Mouse (Mus musculus) midbrain, embryonic 13.5 days (tissue): ENCODE measurements around the gene C530008M17Rik. TPM values are rescaled to one million over a fixed set of nuclear protein-coding genes. Genes with fewer than 3 reads are reported as not detected.
A peak's percentile ranks its signal among the peaks of the same experiment; 100 is the strongest.

Source experiments
- ATAC-seq: fragments of 200-750 bp; cut with Nextera tagmentation; 2 replicates; pipeline ENCODE4 v1.8.0; 2017; ENCODE audit warnings: mild to moderate bottlenecking, moderate TSS enrichment, moderate library complexity
- H3K27ac ChIP-seq: fragments of 300-500 bp; sonication (generic); 2 replicates; pipeline ENCODE4 v1.5.1; 2015; ENCODE audit warnings: inconsistent platforms, mild to moderate bottlenecking, moderate library complexity
- H3K27me3 ChIP-seq: fragments of 300-500 bp; sonication (generic); 2 replicates; pipeline ENCODE4 v1.6.1; 2015; ENCODE audit warnings: mild to moderate bottlenecking, inconsistent platforms
- H3K36me3 ChIP-seq: fragments of 300-500 bp; sonication (generic); 2 replicates; pipeline ENCODE4 v1.6.1; 2015; ENCODE audit warnings: mild to moderate bottlenecking, inconsistent platforms
- H3K4me1 ChIP-seq: fragments of 300-500 bp; sonication (generic); replicated peaks from 2 replicates; pipeline ENCODE4 v1.6.1; 2015; ENCODE audit warnings: inconsistent platforms
- H3K4me2 ChIP-seq: fragments of 300-500 bp; sonication (generic); replicated peaks from 2 replicates; pipeline ENCODE4 v1.6.1; 2015; ENCODE audit warnings: moderate library complexity, mild to moderate bottlenecking, inconsistent platforms
- H3K4me3 ChIP-seq: fragments of 300-500 bp; sonication (generic); replicated peaks from 2 replicates; pipeline ENCODE4 v1.5.1; 2015; ENCODE audit warnings: mild to moderate bottlenecking, inconsistent platforms
- H3K9ac ChIP-seq: fragments of 300-500 bp; sonication (generic); replicated peaks from 2 replicates; pipeline ENCODE4 v1.6.1; 2015; ENCODE audit warnings: mild to moderate bottlenecking, inconsistent platforms
- H3K9me3 ChIP-seq: fragments of 300-500 bp; sonication (generic); 2 replicates; pipeline ENCODE4 v1.6.1; 2016; ENCODE audit warnings: mild to moderate bottlenecking, inconsistent platforms
- WGBS: fragments of 180-500 bp; shearing (Covaris S2); methylation state at CpG from one replicate; pipeline ENCODE4 v1.1.7; 2015; 5-methylcytosine and 5-hydroxymethylcytosine counted together
- polyA plus RNA-seq: library from polyadenylated mRNA; unstranded; fragments of >200 nt; fragmentation: Nextera tagmentation; extraction: Ambion mirVana; gene quantifications from 2 replicates; pipeline ENCODE4 v1.2.1, GENCODE M21; 2015

C530008M17Rik gene
- polyA plus RNA-seq, 1 experiment from 2014 or later: 75.2 TPM

GRCm38 (mm10) chr5:76784151-76784723 is 127.9 kb downstream of the C530008M17Rik start:
- H3K4me3 ChIP-seq: no peak overlapping the region
- peak overlapping the region; percentile 89 for H3K27ac ChIP-seq
- peaks cover 52% of the 10 kb centered on the region for H3K4me1 ChIP-seq
- no peak for ATAC-seq
- H3K9me3 ChIP-seq: no peaks in the 10 kb centered on the region
- 0 out of 2 replicates have a peak, but pooled peaks cover 4% of the 10 kb centered on the region for H3K36me3 ChIP-seq
- WGBS: 84% methylated on average over 7 of the region's 7 CpGs
- no peak overlapping the region for H3K4me2 ChIP-seq
- H3K9ac ChIP-seq: no peak overlapping the region
- H3K27me3 ChIP-seq: no peaks in the 10 kb centered on the region

- no peak overlapping the region for H3K9ac ChIP-seq
- H3K9me3 ChIP-seq: no peaks in the 10 kb centered on the region
- ATAC-seq: no peak
- H3K4me3 ChIP-seq: no peak overlapping the region
- H3K4me2 ChIP-seq: no peak overlapping the region
- H3K4me1 ChIP-seq: peaks cover 44% of the 10 kb centered on the region
- no peaks in the 10 kb centered on the region for H3K27me3 ChIP-seq
- H3K36me3 ChIP-seq: 0 out of 2 replicates have a peak, but pooled peaks cover 4% of the 10 kb centered on the region
- WGBS: 85% methylated on average over 6 of the region's 6 CpGs
- no peak overlapping the region for H3K27ac ChIP-seq
Measured at GRCm38 (mm10) chr5:76785013-76785412, 128.7 kb downstream of the C530008M17Rik start.

- no peak for ATAC-seq
- H3K27ac ChIP-seq: no peak overlapping the region
- H3K4me3 ChIP-seq: no peak overlapping the region
- WGBS: 95% methylated on average over 4 of the region's 4 CpGs
- no peaks in the 10 kb centered on the region for H3K4me1 ChIP-seq
- H3K4me2 ChIP-seq: no peak overlapping the region
- no peak overlapping the region for H3K9ac ChIP-seq
- no peaks in the 10 kb centered on the region for H3K9me3 ChIP-seq
- H3K36me3 ChIP-seq: peaks cover 19% of the 10 kb centered on the region
- no peaks in the 10 kb centered on the region for H3K27me3 ChIP-seq
Measured at GRCm38 (mm10) chr5:76789881-76790280, 133.6 kb downstream of the C530008M17Rik start.

- no peak overlapping the region for H3K4me2 ChIP-seq
- 70% methylated on average over 4 of the region's 4 CpGs for WGBS
- ATAC-seq: no peak
- H3K27ac ChIP-seq: no peak overlapping the region
- no peaks in the 10 kb centered on the region for H3K9me3 ChIP-seq
- H3K36me3 ChIP-seq: peaks cover 26% of the 10 kb centered on the region
- H3K4me3 ChIP-seq: no peak overlapping the region
- H3K27me3 ChIP-seq: no peaks in the 10 kb centered on the region
- no peaks in the 10 kb centered on the region for H3K4me1 ChIP-seq
- H3K9ac ChIP-seq: no peak overlapping the region
Measured at GRCm38 (mm10) chr5:76791280-76791679, 135.0 kb downstream of the C530008M17Rik start.

- Histone ChIP-seq H3K27me3 (no peaks in the 10 kb centered on the region), H3K9ac (no peak overlapping the region), H3K9me3 (no peaks in the 10 kb centered on the region), H3K4me2 (no peak overlapping the region), H3K4me1 (no peaks in the 10 kb centered on the region), H3K27ac (no peak overlapping the region), H3K4me3 (no peak overlapping the region), H3K36me3 (peaks cover 26% of the 10 kb centered on the region)
- no peak for ATAC-seq
- WGBS: 95% methylated on average over 6 of the region's 6 CpGs
Measured at GRCm38 (mm10) chr5:76792720-76793119, 136.4 kb downstream of the C530008M17Rik start.

GRCm38 (mm10) chr5:76798043-76798442 is 141.7 kb downstream of the C530008M17Rik start:
- Histone ChIP-seq H3K9ac (no peak overlapping the region), H3K36me3 (peaks cover 17% of the 10 kb centered on the region), H3K27me3 (no peaks in the 10 kb centered on the region), H3K4me3 (no peak overlapping the region), H3K9me3 (no peaks in the 10 kb centered on the region), H3K4me1 (no peaks in the 10 kb centered on the region), H3K4me2 (no peak overlapping the region), H3K27ac (no peak overlapping the region)
- no peak for ATAC-seq
- WGBS: 97% methylated on average over 8 of the region's 8 CpGs

- WGBS: 79% methylated on average over 10 of the region's 10 CpGs
Measured at GRCm38 (mm10) chr5:76799471-76799870, 143.2 kb downstream of the C530008M17Rik start.

GRCm38 (mm10) chr5:76809031-76809430 is 152.7 kb downstream of the C530008M17Rik start:
- no peak overlapping the region for H3K9ac ChIP-seq
- H3K4me1 ChIP-seq: 0 out of 2 replicates have a peak, but pooled peaks cover 11% of the 10 kb centered on the region
- H3K9me3 ChIP-seq: no peaks in the 10 kb centered on the region
- 96% methylated on average over 6 of the region's 6 CpGs for WGBS
- H3K4me2 ChIP-seq: no peak overlapping the region
- H3K4me3 ChIP-seq: no peak overlapping the region
- no peaks in the 10 kb centered on the region for H3K27me3 ChIP-seq
- no peaks in the 10 kb centered on the region for H3K36me3 ChIP-seq
- ATAC-seq: no peak
- no peak overlapping the region for H3K27ac ChIP-seq

More at GRCm38 (mm10) chr5:76799471-76799870, 143.2 kb downstream of the C530008M17Rik start:
- H3K27ac ChIP-seq: no peak overlapping the region
- H3K4me1 ChIP-seq: no peaks in the 10 kb centered on the region
- no peaks in the 10 kb centered on the region for H3K9me3 ChIP-seq
- peaks cover 14% of the 10 kb centered on the region; the same call in 1 of the 2 replicates for H3K36me3 ChIP-seq
- no peak overlapping the region for H3K4me2 ChIP-seq
- H3K27me3 ChIP-seq: no peaks in the 10 kb centered on the region
- H3K9ac ChIP-seq: no peak overlapping the region
- no peak for ATAC-seq
- H3K4me3 ChIP-seq: no peak overlapping the region

- Histone ChIP-seq H3K9ac (no peak overlapping the region), H3K36me3 (no peaks in the 10 kb centered on the region), H3K9me3 (no peaks in the 10 kb centered on the region), H3K4me1 (peaks cover 34% of the 10 kb centered on the region; the same call in 1 of the 2 replicates), H3K27ac (no peak overlapping the region; the same call in 1 of the 2 replicates), H3K4me2 (no peak overlapping the region), H3K4me3 (no peak overlapping the region), H3K27me3 (no peaks in the 10 kb centered on the region)
- WGBS: 63% methylated on average over 11 of the region's 11 CpGs
- ATAC-seq: no peak
Measured at GRCm38 (mm10) chr5:76815035-76815434, 158.7 kb downstream of the C530008M17Rik start.

GRCm38 (mm10) chr5:76815786-76816455 is 159.6 kb downstream of the C530008M17Rik start:
- no peaks in the 10 kb centered on the region for H3K36me3 ChIP-seq
- H3K9ac ChIP-seq: no peak overlapping the region
- no peak for ATAC-seq
- H3K9me3 ChIP-seq: no peaks in the 10 kb centered on the region
- no peak overlapping the region for H3K4me2 ChIP-seq
- H3K4me1 ChIP-seq: peaks cover 34% of the 10 kb centered on the region; the same call in 1 of the 2 replicates
- H3K27me3 ChIP-seq: no peaks in the 10 kb centered on the region
- WGBS: 78% methylated on average over 13 of the region's 13 CpGs
- no peak overlapping the region for H3K4me3 ChIP-seq
- H3K27ac ChIP-seq: 0 out of 2 replicates have a peak overlapping the region, but pooled peaks have one; percentile 5

GRCm38 (mm10) chr5:76816748-76817147 is 160.4 kb downstream of the C530008M17Rik start:
- ATAC-seq: no peak
- peaks cover 4% of the 10 kb centered on the region for H3K36me3 ChIP-seq
- H3K9me3 ChIP-seq: no peaks in the 10 kb centered on the region
- no peaks in the 10 kb centered on the region for H3K27me3 ChIP-seq
- WGBS: 80% methylated on average over 5 of the region's 5 CpGs
- no peak overlapping the region for H3K4me2 ChIP-seq
- peaks cover 29% of the 10 kb centered on the region; the same call in 1 of the 2 replicates for H3K4me1 ChIP-seq
- H3K27ac ChIP-seq: 0 out of 2 replicates have a peak overlapping the region, but pooled peaks have one; percentile 30
- H3K4me3 ChIP-seq: no peak overlapping the region
- H3K9ac ChIP-seq: no peak overlapping the region

- Histone ChIP-seq H3K27me3 (no peaks in the 10 kb centered on the region), H3K4me3 (no peak overlapping the region), H3K27ac (no peak overlapping the region), H3K36me3 (peaks cover 13% of the 10 kb centered on the region), H3K4me1 (peaks cover 29% of the 10 kb centered on the region; the same call in 1 of the 2 replicates), H3K9ac (no peak overlapping the region), H3K4me2 (no peak overlapping the region), H3K9me3 (no peaks in the 10 kb centered on the region)
- no peak for ATAC-seq
- 94% methylated on average over 15 of the region's 15 CpGs for WGBS
Measured at GRCm38 (mm10) chr5:76817678-76818077, 161.4 kb downstream of the C530008M17Rik start.
